Mouse (Mus musculus): ENCODE measurements around the gene Plce1.
A peak's percentile ranks its signal among the peaks of the same experiment; 100 is the strongest.

The Plce1 gene

GRCm38 (mm10) chr19:38480731-38481621 is at the start of gene Plce1:
TSS of gene Plce1 (plus strand) at chr19:38481109.
- DNase-seq = peak; percentile 39 to 68

DNA sequence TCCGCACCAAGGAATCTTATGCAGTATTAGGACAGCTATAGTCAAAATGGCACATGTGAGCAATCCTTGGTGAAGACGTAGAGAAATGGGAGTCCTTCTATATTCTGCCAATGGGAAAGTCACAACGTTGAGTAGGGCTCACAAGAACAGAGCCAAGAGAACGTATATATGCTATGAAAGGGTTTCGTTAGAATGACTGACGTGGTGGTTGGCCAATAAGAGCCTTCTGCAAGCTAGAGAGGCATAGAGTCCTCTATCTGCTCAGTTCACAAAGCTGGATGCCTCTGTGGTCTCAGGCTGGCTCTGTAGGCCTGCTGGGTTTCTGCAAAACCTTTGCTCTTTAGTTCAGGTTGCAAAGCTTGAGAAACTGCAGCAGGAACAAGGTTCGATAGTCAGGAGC is 49.6 kb upstream of the Plce1 start:
- no peak for DNase-seq

- no peak for DNase-seq
Observed at GRCm38 (mm10) chr19:38432021-38432420, 48.9 kb upstream of the Plce1 start.

DNA sequence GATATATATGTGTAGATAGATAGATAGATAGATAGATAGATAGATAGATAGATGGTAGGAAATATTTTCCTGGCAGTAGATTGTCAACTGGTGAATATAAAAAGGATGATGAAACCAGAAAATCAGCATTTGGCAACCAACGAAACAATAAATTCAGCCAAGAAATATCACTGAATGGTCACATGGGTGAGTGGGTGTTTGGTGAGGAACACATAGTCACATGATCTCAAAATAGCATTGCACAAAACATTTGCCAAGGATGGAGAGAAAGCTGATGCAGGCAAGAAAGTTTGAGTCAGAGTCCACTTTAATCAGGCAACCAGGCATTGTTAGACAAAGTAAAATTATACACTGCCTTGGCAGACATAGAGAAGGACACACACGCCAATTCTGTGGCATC is 47.5 kb upstream of the Plce1 start:
- DNase-seq = no peak

GRCm38 (mm10) chr19:38435221-38435620 is 45.7 kb upstream of the Plce1 start:
- no peak for DNase-seq

DNA sequence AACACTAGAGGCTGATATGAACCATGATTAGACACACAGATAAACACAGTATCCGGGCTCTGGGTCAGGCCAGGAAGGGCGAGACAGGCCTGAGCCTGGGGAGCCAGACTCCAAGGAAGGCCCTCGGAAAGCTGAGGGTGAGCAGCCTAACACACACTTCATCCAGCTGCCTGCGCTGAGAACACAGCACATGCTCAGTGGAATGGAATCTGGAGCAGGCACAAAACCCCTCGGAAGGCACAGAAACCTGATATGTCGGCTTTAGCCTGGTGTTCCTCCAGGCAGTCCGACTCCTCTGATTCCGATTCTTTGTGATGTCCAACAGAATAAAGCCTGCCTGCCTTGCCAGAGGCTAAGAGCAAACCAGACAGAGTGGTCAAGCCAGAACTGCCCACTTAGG is 39.0 kb upstream of the Plce1 start:
- no peak for DNase-seq

GRCm38 (mm10) chr19:38445758-38446157 is 35.2 kb upstream of the Plce1 start:
- no peak for DNase-seq

- no peak for DNase-seq
Observed at GRCm38 (mm10) chr19:38455228-38455627, 25.7 kb upstream of the Plce1 start.

GRCm38 (mm10) chr19:38458996-38459395 is 21.9 kb upstream of the Plce1 start:
- no peak for DNase-seq

- DNase-seq = no peak
Observed at GRCm38 (mm10) chr19:38460696-38461095, 20.2 kb upstream of the Plce1 start.

DNA sequence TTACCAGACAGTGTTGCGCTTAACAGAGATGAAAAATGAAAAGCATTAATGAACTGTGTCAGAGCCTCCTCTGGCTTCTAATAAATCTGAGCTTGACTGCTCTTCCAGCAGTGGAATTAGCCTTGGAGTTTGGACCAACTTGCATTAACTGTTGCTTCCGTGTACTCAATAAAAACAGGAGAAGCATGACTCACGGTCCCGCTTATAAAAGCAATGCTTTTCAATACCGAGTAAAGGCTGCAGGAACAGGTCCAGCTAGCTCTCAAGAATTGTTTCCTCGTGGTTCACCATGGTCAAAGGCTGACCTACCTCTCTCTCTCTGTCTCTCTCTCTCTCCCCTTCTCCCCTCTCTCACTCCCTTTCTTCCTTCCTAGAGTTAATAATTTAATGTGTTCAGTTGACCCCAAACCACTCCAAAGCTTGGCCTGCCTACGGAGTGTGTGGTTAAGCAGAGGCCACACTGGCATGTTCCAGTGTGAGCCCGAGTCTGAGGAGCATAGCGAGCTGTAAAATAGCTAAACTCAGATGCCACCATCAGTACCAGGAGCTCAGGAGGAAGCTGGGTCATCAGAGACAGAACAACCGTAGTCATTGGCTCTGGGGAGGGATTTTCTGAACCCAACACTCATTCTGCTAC is 10.5 kb upstream of the Plce1 start:
- DNase-seq = no peak

- peak; percentile 38 to 60 for DNase-seq
Observed at GRCm38 (mm10) chr19:38475394-38475793, 5.5 kb upstream of the Plce1 start.

- DNase-seq = no peak
Observed at GRCm38 (mm10) chr19:38478286-38478685, 2.6 kb upstream of the Plce1 start.

DNA sequence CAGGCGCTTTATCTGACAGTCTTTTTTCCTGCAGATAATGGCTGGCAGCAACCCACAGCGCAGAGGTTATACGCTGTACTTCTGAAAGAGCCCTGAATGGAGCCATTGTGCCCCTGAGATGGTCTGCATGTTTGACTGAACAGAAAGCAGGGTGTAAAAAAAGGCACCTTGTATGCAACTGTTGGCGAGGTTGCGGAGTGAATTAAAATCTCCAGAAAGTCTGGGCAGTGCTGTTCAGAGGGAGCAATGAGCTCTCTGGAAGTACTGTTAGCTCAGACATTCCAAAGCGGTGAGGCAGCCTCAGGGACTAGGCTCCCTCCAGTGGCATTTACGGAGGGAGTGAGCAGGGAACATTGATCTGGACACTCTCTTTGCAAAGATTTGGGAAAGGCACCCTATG is 2.0 kb upstream of the Plce1 start:
- DNase-seq = peak; percentile 31 to 32

- DNase-seq = no peak
Observed at GRCm38 (mm10) chr19:38479473-38479872, 1.4 kb upstream of the Plce1 start.

DNA sequence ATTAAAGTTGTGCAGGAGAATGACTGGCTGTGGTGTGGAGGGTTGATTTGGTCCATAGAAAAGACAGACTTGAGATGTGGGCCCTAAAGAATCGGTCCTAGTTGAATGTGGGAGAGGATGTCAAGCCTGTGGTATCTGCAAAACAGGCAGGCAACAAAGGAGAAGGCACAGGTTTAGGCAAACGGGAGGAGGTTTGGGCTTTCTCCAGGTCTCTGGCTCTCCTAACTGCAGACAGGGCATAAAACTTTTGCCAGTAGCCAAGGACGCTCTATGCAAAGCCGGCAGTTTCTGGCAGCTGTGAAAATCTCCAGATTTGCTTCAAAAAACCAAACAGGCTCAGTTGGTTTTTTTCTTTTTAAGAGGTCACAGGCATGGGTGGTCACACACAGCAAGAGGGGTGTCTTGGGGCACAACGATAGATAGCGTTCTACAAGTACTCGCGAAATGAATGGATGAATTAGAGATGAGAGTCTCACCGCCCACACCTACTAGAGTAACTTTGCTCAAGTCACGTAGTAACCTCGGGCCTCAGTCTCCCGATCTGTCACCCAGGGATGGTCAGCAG is 671 bp upstream of the Plce1 start:
- DNase-seq = no peak

DNA sequence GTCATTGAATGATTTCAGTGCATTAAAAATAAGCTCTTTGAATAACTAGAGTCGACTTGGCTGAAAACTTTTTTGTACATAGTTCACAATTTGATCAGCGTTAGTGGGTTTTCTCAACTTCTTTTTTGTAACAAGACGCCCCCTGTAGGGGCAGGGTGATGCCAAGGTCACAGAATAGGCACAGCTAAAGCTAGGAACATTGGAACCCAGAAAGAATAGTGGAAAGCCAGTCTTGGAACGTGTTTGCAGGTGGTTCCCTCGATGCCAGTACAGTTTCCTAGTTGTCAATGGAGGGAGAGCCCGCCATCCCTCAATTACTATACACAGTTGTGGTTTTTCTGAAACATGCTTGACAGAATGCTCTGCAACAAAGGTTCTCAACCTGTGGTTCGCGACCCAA is 997 bp downstream of the Plce1 start:
- no peak for DNase-seq

DNA sequence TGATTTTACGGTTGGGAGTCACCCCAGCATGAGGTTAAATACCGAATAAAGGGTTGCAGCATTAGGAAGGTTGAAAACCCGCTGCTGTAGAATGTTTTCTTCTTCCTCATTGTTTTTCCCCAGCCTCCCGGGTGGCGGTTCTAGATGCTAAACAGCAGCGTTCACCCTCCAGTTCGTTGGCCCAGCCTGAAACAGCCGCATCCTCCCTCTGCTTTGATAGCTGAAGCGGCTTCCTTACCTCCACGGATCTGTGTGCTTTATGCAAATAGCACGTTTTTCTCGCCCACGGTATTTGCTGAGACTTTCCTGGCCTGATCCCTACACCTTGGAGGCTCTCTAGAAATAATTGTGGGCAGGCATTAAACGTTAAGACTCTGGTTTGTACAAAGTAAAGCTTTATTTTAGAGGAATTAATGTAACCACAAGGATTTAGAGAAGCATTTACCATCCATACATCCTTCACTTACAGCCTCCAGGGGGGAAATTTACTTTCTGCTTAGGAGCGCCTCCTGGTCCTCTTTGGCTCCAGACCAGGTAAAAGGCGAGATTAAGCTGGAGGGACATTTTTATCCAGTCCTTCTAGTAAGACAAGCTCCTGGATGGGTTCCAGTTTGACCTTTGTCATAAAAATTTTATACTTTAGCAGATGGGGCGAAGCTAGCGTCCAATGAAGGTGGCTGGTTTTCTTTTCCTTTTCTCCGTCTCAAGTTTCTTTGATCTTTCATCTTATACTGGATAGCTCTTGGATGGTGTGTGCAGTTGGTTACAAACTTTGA is 1.7 kb downstream of the Plce1 start:
- no peak for DNase-seq

DNA sequence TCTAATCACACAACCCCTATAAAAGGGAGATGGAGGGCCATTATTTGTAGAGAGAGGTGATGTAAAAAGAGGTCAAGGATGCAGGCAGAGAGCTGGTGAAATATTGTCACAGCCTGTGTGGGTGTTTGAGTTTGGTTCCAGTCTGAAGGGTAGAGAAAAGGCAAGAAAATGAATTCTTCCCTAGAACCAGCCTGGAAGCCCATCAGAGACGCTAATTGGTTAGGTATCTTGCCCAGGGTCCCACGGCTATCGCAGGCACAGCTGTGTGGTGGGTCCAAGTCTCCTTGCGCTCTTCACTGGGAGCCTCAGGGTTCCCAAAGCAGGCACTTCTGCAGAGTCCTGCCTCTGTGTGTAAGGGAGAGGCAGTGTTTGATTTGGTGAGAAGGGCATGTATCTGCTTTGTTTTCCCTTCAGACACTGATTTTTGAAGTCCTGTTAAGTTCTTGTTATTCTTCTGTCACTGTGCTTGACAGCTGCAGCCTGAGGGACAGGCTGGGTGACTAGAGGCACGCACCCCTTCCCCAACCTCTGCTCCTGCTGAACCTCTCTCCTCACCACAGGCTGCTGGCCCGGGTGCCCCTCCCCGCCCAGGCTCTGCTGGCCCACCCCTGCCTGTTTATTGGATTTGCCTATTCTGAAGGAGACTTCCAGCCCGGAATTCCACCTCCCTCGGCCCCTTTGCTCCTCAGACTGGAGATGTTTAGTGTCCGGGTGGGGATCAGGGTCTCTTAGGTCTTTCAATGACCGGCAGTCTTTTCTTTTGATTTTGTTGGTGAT is 5.1 kb downstream of the Plce1 start:
- no peak for DNase-seq

- no peak for DNase-seq
Observed at GRCm38 (mm10) chr19:38487501-38487900, 6.6 kb downstream of the Plce1 start.

DNA sequence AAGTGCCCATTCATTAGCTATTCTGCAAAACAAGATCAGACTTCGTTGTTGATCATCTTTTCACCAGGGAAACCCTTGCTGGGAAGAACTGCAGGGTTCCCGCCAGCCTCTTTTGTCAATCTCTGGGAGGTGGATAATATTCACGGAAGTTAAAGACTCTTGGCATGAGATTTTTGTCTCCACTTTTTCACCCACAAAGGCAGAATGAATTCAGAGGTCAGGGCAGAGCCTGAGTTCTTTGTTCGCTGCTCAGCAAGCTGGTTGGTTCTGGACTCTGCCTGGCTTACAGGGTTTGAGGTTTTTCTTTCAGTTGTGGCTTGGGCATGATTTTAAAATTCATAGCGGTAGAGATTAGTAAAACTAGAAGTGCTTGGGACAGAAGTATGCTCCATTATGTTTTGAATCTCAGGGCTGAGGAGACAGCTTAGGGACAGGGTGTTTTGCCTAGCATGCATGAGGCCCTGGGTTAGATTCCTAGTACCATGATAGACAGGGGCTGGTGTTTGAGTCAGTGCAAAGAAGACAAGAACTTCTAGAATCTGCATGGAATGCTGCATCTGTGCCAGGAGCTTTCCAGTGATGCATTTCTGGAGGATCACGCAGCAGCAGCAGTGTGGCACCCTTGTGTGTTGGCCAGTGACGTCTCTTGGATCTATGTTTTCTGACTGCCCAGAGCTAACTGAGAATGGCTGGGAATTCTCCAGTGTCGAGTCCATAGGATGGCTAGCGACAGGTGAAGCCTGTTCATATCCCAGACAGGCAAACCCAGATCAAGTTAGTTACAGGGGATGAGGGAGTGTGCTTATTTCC is 7.4 kb downstream of the Plce1 start:
- DNase-seq = no peak

- DNase-seq = no peak
Observed at GRCm38 (mm10) chr19:38498233-38498632, 17.3 kb downstream of the Plce1 start.

All from lung, postnatal 4 days (tissue).